Mouse (Mus musculus) cortical plate, adult 2 months (tissue): Measurements from ENCODE around the gene Rab13. TPM values are rescaled to one million over a fixed set of nuclear protein-coding genes. Genes with fewer than 3 reads are reported as not detected.

Experiments used
- H3K27ac ChIP-seq: fragments of 200-500 bp; 2 replicates; pipeline ENCODE4 v1.5.1; 2012; ENCODE audit warnings: low read length, control low read depth, inconsistent platforms; ENCODE audit not compliant: insufficient read depth
- H3K4me1 ChIP-seq: fragments of 200-500 bp; 2 replicates; pipeline ENCODE4 v1.6.1; 2011; ENCODE audit warnings: low read length; ENCODE audit not compliant: control insufficient read depth, insufficient read depth
- H3K4me3 ChIP-seq: fragments of 200-500 bp; 2 replicates; pipeline ENCODE4 v1.5.1; 2011; ENCODE audit warnings: mild to moderate bottlenecking, low read length, control low read depth; ENCODE audit not compliant: insufficient read depth
- CTCF ChIP-seq: fragments of 200-500 bp; IDR thresholded peaks from 2 replicates; pipeline ENCODE4 v1.5.1; 2011; ENCODE audit warnings: mild to moderate bottlenecking, control low read depth, low read length; ENCODE audit not compliant: insufficient read depth; ENCODE audit errors: extremely low read depth
- POLR2A ChIP-seq: fragments of 200-500 bp; IDR thresholded peaks from 2 replicates; pipeline ENCODE4 v1.6.1; 2011; ENCODE audit warnings: mild to moderate bottlenecking, low read length, control low read depth; ENCODE audit not compliant: insufficient read depth; ENCODE audit errors: extremely low read depth
- polyA plus RNA-seq: library from polyadenylated mRNA; depleted of rRNA; stranded (reverse); fragments of >200 nt; gene quantifications from 2 replicates; pipeline ENCODE4 v1.2.3, GENCODE M21; 2012; rRNA removed

The Rab13 gene
- polyA plus RNA-seq, 1 experiment = 9.5 TPM

DNA sequence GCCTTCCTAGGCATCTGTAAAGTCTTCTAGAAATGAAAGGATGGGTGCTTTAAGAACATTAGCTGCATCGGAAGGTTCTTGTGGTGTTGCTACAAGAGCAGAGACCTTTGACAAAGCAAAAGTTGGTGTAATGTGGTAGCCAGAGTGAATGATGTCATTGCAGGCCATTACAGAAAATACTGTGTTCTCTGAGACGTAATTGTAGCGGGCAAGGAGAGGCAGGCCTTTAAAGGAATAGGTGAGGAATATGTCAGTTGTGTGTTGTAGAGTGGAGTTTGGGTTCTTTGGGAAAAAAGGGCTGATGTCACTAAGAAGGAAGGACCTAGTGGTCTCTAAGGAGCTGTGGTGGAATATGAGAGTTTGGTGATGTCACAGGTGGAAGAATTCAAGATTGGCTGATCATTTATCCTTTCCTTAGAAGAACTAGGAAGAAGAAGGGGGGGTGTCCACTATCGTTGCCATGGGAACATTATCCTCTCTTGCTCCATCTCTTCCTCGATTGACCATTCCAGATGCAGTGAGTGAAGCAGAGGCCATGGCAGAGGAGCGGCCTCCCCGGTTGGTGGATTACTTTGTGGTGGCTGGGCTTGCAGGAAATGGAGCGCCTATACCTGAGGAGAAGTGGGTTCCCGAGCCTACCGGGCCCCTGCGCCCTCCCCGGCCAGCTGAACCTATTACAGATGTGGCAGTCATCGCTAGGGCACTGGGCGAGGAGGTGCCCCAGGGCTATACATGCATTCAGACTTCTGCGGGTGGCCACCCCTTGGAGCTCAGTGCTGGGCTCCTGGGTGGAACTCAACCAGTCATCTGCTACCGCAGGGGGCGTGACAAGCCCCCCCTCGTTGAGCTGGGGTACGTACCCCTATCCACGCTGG lies 53.6 kb downstream of the Rab13 start:
- H3K4me1 ChIP-seq = peaks cover 1% of the 10 kb centered on the region; the same call in 1 of the 2 replicates
- H3K4me3 ChIP-seq = no peak overlapping the region; the same call in 1 of the 2 replicates
- TF ChIP-seq POLR2A (no peak), CTCF (no peak)
- no peak overlapping the region for H3K27ac ChIP-seq

DNA sequence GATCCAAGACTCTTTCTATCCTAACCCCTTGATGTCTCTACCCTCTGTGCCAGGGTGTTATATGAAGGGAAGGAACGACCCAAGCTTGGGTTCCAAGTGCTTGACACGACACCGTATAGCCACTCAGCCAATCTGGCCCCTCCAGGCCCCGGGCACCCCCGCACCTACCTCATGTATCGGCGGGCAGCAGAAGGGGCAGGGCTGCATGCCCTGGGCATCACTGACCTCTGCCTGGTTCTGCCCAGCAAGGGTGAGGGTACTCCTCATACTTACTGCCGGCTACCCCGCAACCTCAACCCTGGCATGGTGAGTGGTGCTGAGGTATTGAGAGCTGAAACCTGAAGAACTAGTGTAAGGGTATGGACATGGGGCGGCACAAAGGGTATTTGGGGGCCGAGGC lies 54.7 kb downstream of the Rab13 start:
- H3K4me1 ChIP-seq = peaks cover 1% of the 10 kb centered on the region; the same call in 1 of the 2 replicates
- H3K27ac ChIP-seq = no peak overlapping the region
- H3K4me3 ChIP-seq = no peak overlapping the region
- TF ChIP-seq POLR2A = no peak
- TF ChIP-seq CTCF = no peak

DNA sequence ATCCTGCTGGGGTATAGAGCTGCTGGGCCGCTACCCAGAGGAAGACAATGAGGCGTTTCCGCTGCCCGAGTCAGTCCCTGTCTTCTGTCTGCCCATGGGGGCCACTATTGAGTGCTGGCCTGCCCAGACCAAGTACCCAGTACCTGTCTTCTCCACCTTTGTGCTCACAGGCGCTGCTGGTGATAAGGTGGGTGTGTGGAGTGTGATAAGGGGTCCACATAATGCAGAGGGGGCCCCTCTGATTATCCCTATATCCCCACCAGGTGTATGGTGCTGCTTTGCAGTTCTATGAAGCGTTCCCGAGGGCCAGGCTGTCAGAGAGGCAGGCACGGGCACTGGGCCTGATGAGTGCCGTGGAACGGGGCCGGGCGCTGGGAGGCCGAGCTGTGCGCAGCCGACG lies 55.5 kb downstream of the Rab13 start:
- TF ChIP-seq POLR2A (no peak), CTCF (no peak)
- peaks cover 1% of the 10 kb centered on the region; the same call in 1 of the 2 replicates for H3K4me1 ChIP-seq
- H3K27ac ChIP-seq = no peak overlapping the region
- H3K4me3 ChIP-seq = no peak overlapping the region

DNA sequence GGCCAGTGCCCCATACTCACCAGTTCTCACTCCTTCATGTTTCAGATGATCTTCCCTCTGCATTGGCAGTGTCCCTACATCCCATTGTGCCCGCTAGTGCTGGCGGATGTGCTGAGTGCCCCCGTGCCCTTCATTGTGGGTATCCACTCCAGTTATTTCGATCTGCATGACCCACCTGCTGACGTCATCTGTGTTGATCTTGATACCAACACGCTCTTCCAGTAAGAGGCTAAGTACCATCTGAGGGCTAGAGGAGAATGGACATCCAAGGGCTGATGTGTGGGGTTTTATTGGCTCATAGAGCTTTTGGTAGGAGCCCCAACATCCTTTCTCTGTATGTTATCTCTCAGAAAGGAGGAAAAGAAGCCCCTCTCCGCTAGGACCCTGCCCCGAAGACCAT lies 57.3 kb downstream of the Rab13 start:
- Histone ChIP-seq H3K27ac (no peak overlapping the region), H3K4me1 (peaks cover 1% of the 10 kb centered on the region; the same call in 1 of the 2 replicates), H3K4me3 (no peak overlapping the region)
- TF ChIP-seq POLR2A (no peak), CTCF (no peak)

DNA sequence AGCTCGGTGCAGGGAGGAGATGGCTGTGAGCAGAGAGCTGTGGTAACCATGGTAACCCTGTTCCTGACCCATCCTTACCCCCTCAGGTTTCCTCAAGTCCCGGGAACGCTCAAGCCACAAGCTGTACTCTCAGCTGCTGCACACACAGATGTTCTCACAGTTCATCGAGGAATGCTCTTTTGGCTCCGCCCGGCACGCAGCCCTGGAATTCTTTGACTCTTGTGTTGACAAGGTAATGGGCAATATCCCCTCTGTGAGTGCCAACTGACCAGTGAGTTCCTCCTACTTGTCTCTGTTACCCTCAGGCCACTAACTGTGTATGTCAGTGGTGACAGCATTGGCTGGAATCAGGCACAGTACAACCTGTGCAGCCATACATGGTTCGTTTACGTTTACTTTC lies 58.7 kb downstream of the Rab13 start:
- H3K4me1 ChIP-seq = no peaks in the 10 kb centered on the region
- no peak overlapping the region for H3K4me3 ChIP-seq
- TF ChIP-seq CTCF (no peak), POLR2A (no peak)
- no peak overlapping the region for H3K27ac ChIP-seq

- TF ChIP-seq POLR2A (no peak), CTCF (no peak)
- no peak overlapping the region for H3K4me3 ChIP-seq
- H3K27ac ChIP-seq = no peak overlapping the region
Measured at GRCm38 (mm10) chr3:90273855-90274254, 60.4 kb downstream of the Rab13 start.

DNA sequence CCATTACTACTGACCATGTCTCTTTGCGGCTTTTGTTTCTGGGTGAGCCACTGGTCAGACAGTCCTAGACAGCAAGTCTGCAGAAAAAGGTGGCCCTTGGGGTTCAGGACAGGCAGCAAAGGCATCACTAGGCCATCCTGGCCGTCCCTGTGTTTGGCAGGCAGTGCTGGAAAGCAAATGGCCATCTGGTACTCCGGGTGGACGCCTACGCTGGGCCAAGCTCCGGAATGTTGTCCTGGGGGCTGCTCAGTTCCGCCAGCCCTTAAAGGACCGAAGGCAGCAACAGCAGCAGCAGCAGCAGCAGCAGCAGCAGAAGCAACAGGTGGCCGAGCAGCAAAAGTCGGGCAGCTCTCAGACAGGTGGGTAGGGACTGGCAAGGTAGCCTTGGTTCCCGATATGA lies 61.8 kb downstream of the Rab13 start:
- Histone ChIP-seq H3K4me1 (no peaks in the 10 kb centered on the region), H3K27ac (no peak overlapping the region), H3K4me3 (no peak overlapping the region)
- TF ChIP-seq POLR2A (no peak), CTCF (no peak)

More at GRCm38 (mm10) chr3:90273855-90274254, 60.4 kb downstream of the Rab13 start:
- H3K4me1 ChIP-seq = no peaks in the 10 kb centered on the region

Other genes with a start within 250 kb of the Rab13 start
- gene Hax1, start 214.9 kb upstream of the Rab13 start, polyA plus RNA-seq = 96.1 and 101 TPM in 2 replicates
- gene 4933434E20Rik, start 162.1 kb upstream of the Rab13 start, polyA plus RNA-seq = 95.7 and 99.0 TPM in 2 replicates
- 102 and 105 TPM in 2 replicates for gene Ubap2l, start 161.1 kb upstream of the Rab13 start, polyA plus RNA-seq
- 177 and 188 TPM in 2 replicates for gene Tpm3, start 141.0 kb upstream of the Rab13 start, polyA plus RNA-seq
- gene Nup210l, start 109.6 kb upstream of the Rab13 start, polyA plus RNA-seq = 0.38 TPM in 2 replicates
- gene Rps27, start within 50 bp of the Rab13 start, polyA plus RNA-seq = 1,605 and 1,617 TPM in 2 replicates
- gene Jtb, start 17.9 kb downstream of the Rab13 start, polyA plus RNA-seq = 59.2 and 61.0 TPM in 2 replicates
- 0.27 and 0.49 TPM in 2 replicates for gene Creb3l4, start 29.8 kb downstream of the Rab13 start, polyA plus RNA-seq
- 32.4 and 34.5 TPM in 2 replicates for gene Slc39a1, start 34.5 kb downstream of the Rab13 start, polyA plus RNA-seq
- gene Crtc2, start 40.5 kb downstream of the Rab13 start, polyA plus RNA-seq = 45.7 and 48.8 TPM in 2 replicates
- 40.4 and 47.3 TPM in 2 replicates for gene Dennd4b, start 51.5 kb downstream of the Rab13 start, polyA plus RNA-seq
- 33.2 and 35.4 TPM in 2 replicates for gene Gatad2b, start 79.5 kb downstream of the Rab13 start, polyA plus RNA-seq
- 6.8 and 9.4 TPM in 2 replicates for gene Slc27a3, start 176.2 kb downstream of the Rab13 start, polyA plus RNA-seq
- 44.8 and 46.1 TPM in 2 replicates for gene Ints3, start 219.9 kb downstream of the Rab13 start, polyA plus RNA-seq